Mouse (Mus musculus) T-cell, adult 2 months (primary cell): ENCODE measurements around the gene Idh3g.

Experiments used
- DNase-seq: peaks from one replicate; pipeline ENCODE4 v3.0.0; 2022; ENCODE audit warnings: low spot score

Idh3g gene

DNA sequence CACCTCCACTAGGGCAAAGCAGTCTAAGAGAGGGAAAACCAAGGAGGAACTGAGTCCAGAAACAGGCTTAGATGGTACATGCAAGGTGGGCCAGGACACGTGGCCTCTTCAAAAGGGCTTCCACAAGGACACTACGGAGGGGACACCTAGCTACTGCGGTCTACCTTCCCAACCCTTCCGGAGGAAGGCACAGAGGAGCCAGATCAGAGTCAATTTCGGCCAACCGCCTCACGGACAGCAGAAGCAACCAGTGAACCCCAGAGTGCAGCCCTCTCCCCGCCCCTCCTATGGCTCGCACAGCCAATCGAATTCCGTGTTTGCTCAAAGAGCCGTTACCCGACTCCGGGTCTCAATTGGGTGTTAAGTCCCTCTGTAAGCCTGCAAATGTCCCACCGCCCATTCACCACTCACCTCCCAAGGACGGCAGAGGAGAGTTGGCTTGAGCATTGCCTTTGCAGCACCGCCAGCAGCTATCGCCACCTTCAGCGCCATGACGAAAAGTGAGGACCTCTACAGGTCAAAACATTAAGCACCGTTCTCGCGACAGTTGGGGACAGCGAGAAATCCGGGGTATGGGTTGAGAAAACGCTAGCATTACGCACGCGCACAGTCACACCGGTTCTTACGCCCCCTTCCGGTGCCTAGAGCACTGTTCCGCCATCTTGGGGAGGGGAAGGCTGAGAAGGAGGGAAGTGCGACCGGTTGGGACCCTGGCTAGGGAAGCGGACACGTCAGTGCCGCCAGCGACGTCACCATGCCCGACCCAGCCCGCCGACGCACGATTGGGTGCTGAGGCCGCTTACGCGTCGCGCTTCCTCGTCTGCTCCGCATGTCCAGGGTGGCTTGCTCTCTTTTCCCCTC is at the start of gene Idh3g, which contains the start of gene Ssr4:
Gene Idh3g, minus strand, starts transcription at position 534 of the 861 bp plus-strand sequence.
Gene Ssr4, plus strand, starts transcription at position 665 of the 861 bp plus-strand sequence.
- peak; percentile 96 for DNase-seq

DNA sequence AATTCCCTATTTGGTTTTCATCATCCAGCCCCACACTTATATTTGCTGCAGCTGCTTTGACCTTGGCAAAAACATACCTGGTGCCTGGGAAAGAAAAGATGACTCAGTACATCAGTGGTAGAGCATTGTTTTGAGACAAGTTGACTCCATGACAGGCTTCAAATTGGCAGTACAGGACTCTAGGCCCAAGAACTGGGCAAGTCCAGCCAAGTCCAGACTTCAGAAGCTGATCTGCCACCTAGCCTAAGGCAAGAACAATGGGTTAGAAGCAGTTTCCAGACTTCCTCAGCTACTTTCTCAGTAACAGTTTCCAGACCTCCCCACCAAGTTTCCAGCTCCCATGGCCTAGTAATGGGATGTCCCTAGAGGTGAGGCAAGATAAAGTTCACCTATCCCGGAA is 49.0 kb upstream of the Idh3g start:
- no peak for DNase-seq

DNA sequence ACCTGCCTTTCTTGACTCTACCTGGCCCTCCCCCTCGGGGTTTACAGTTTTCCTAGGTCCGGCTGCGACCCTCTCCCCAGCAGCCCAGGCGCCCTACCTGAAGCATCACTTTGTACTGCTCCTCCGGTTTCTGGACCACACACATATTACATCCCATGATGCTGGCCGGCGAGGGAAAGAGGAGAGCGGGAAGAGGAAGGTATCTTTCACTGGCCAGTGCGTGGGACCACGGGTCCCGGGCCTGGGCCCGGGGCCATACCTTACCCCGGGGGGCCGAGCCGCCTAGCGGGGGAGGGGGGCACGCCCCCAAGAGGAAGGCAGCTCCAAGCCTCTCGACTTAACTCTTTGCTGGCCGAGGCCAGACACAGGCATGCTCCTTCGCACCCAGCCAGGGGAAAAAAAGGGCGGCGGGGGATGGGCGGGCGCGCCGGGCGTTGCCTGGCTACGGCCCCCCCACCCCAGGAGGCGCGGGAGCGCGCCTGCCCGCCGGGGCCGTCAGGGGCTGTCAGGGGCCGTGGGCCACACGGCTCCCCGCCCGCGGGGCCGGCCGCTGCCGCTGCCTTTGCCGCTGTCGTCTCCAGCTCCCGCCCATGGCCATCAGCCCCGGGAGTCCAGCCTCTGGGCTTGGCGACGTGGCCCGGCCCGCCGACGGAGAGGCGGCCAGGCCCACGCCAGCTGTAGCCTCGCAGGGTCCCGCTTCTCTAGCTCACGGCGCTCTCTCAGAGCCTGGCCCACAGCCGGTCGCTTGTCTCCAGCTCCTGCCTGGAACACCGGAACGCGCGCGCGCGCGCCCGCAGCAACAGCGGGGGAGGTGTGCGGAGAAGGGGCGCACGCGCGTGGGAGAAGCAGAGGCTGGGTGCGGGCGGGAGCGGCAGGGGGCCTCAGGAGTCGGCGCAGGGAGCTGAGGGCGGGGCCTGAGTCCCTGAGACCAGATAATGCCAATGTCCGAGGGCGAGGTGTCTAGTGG is 37.8 kb upstream of the Idh3g start, which contains the start of gene Pdzd4:
Gene Pdzd4, minus strand, starts transcription at position 785 of the 967 bp plus-strand sequence.
- peak; percentile 54 for DNase-seq

- DNase-seq = no peak
Observed at GRCm38 (mm10) chrX:73823747-73824146, 37.0 kb upstream of the Idh3g start.

GRCm38 (mm10) chrX:73816596-73817314 is 30.1 kb upstream of the Idh3g start:
- no peak for DNase-seq

DNA sequence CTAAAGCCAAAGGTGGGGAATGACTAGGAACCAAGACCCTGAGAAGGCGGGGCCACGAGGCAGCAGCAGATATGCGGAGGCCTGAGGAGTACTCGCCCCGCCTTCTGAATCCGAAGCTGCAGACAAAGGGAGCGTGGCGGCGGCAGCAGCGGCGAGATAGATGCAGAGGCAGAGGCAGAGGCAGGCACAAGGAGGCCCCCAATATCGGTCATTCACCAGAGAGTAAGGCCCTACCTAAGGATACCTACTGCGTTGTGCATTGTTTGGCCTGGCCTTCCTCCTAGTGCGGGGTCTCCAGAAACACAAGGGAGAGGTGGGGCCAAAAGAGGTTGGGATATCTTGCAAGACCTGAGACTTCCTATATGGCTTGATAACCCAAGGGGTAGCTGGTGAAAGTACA is 28.4 kb upstream of the Idh3g start:
- DNase-seq = no peak

- no peak for DNase-seq
Observed at GRCm38 (mm10) chrX:73805814-73806213, 19.1 kb upstream of the Idh3g start.

DNA sequence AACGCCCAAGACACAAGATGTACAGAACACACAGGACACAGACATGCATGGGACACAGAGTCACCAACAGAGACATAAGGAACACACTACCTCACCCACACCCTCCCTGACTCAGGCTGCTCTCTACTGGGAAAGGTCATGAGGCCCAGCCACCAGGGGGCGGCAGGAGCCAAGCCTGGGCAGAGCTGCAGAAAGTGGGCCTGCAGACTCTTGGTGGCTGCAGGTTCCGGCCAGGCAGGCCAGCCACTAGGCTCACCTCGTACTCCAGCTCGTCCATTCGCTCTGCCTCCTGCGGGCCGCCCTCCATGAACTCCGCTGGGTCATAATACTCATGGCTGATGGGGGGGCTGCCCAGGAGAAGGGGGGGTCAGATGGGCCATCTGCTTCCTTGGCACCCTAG is 11.8 kb upstream of the Idh3g start:
- DNase-seq = peak; percentile 65

- DNase-seq = no peak
Observed at GRCm38 (mm10) chrX:73797511-73797910, 10.8 kb upstream of the Idh3g start.

DNA sequence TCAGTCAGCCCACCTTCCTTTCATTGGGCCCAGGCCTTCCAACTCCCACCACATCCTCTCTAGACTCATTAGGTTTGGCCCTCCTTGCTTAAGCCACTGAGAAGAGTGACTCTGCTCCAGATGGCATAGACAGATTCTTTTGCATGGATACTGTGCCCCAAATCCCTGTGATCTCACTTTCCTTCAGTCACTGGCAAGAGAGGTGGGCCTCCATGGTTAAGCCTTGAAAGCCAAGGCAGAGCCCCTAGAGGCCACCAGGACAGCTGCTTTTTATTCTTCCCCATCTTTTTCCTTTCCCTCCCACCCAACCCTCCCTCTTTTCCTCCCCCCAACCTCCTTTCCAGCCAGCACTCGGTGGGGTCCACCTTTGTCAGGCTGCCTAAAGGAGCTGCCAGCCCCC is 6.8 kb upstream of the Idh3g start:
- no peak for DNase-seq

- DNase-seq = no peak
Observed at GRCm38 (mm10) chrX:73793039-73793438, 6.3 kb upstream of the Idh3g start.

GRCm38 (mm10) chrX:73788501-73788900 is 1.8 kb upstream of the Idh3g start:
- DNase-seq = no peak

DNA sequence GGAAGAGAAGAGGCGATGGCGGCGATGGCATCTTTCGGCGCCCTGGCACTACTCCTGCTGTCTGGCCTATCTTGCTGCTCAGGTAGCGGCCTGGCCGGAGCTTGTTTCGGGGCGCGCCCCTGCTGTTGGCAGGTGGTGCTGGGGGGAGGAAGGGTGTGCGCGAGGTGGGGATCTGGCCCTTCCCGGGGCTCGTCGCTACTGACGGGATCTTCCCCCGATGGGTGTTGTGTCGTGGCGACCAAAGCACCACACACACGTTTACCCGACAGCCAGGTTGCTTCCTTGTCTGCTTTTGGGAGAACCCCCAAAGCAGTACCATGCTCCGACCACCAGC is 495 bp upstream of the Idh3g start:
- no peak for DNase-seq

DNA sequence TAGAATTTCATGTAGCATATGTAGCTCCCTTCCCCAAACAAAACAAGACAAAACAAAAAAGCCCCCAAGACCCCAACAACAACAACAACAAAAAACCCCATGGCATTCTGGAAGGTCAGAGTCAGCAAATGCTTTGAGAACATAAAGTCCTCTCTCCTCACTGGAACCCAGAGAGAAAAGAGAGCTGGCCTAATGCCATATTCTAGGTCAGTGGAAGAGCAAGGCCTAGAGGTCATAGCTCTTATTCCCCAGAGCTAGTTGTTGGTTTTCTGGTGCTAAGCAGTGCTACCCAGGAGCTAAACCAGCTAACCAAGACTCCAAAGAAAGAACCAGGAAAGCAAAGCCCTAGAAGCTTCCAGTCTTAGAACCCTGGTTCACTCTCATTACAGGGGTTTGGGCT is 1.0 kb downstream of the Idh3g start:
- no peak for DNase-seq

DNA sequence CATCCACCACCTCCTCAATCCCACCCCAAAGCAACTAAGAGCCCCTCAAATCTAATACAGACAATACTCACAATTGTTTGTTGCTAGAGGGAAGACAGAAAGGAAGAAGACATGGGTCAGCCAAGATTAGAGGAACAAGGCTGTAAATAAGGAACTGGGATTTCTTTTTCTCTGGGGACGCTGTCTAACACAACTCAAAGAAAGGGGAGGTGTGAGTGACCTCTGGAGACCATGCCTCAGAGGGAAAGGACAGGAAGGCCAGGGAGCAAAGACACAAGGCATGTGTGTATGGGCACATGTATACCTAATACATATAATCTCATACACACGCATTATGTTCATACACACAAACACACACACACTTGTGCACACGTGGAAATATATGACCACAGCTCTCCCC is 4.5 kb downstream of the Idh3g start:
- DNase-seq = no peak

GRCm38 (mm10) chrX:73774802-73775483 is 11.8 kb downstream of the Idh3g start:
- no peak for DNase-seq

GRCm38 (mm10) chrX:73774168-73774760 is 12.4 kb downstream of the Idh3g start, which contains the start of gene Srpk3:
Srpk3 (plus strand) TSS chrX:73774405.
- no peak for DNase-seq

- peak; percentile 12 for DNase-seq
Observed at GRCm38 (mm10) chrX:73767267-73767666, 19.4 kb downstream of the Idh3g start.

DNA sequence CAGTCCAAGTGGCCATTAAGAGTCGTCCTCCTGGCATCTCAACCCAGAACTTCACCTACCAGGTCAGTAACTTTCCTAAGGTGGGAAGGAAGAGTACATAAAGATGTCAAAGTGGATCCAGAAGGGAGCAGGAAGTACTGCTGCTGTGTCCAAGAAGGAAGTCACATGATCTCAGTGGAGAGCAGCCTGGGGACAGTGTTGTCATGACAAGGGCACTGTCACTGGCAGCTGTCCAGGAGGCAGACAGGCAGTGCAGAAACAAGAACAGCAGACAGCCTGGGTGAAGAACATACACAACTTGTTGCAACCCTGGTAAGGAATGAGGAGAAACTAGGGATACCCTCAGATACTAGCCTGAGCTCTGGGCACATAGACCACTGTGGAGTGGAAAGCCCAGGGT is 21.4 kb downstream of the Idh3g start:
- no peak for DNase-seq

GRCm38 (mm10) chrX:73758611-73759290 is 27.9 kb downstream of the Idh3g start:
- DNase-seq = no peak
